Mouse (Mus musculus) brain, adult 2 months (tissue): ENCODE data around the gene Snap25.

Experiments
- DNase-seq: peaks from one replicate; pipeline ENCODE4 v3.0.0; 2011; ENCODE audit warnings: low read depth, low spot score

The Snap25 gene

DNA sequence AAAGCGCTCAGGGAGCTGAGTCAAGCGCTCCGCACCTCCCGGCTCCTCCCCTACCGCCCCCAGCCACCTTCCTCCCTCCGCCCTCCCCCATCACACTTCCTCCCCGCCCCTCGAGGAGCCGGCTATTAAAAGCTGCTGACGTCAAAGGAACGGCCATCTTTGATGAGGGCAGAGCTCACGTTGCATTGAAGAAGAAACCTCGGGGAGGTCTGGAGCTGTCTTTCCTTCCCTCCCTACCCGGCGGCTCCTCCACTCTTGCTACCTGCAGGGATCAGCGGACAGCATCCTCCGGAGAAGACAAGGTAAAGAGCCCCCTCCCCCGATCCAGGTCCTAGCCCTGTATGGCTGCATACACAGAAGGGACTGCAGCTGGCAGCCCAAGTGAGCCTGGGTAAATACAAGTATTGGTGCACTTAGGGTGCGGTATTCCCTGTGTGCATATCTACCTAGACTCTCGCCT is at the start of gene Snap25:
Gene Snap25, plus strand, starts transcription at position 155 of the 460 bp plus-strand sequence.
- peak; percentile 99 for DNase-seq

DNA sequence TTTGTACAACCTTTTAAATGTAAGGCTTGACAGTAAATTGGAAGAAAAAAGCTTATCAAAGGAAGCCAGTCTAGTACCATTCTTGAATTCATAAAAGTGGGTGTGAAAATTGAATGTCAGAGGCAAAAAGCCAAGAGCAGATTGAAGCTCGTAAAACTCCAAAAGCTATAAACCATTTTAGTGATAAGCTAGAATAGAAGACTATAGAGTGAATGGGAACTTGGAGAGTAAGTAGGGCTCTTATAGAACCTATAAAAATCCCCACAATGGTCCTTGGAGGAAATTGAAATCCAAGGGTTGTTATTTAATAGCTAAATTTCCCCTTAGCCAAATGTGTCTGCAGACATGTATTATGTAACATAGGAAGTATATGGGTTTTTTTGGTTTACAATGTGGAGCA is 46.3 kb upstream of the Snap25 start:
- peak; percentile 70 for DNase-seq

DNA sequence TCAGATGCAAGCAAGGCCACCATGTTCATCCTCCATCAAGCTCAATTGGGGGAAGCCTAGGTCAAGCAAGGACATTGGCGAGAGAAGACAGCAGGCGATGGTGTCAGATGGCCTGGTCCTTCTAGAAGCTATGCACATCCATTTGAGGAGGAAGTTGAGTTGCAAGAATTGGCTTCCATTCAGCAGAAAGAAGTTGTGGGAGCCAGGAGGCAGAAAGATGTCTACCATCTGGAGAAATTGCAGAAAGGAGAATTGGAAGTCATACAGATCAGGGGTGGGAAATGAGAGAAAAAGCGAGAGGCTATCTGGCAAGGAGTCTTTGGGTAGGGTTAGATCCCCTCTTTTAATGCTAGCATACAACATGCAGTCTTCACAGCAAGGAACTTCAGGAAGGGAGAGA is 44.1 kb upstream of the Snap25 start:
- DNase-seq = peak; percentile 85

DNA sequence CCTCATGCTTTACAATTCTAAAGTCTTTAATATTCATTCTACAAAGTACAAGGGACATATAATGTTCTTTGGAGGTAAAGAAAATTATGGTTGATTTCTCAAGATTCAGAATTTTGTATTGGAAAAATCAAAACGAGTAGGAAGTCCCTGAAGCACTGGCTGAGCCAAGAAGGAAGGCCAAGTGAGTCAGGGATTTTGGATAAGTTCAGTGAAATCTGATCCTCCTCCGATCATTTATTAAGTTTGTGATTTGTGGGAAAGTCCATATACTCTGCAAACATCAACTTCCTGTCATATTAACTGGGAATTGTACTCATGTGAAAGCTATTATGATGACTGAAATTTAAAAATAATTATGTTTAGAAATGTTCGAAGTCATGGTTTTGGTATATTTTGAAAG is 43.6 kb upstream of the Snap25 start:
- no peak for DNase-seq

DNA sequence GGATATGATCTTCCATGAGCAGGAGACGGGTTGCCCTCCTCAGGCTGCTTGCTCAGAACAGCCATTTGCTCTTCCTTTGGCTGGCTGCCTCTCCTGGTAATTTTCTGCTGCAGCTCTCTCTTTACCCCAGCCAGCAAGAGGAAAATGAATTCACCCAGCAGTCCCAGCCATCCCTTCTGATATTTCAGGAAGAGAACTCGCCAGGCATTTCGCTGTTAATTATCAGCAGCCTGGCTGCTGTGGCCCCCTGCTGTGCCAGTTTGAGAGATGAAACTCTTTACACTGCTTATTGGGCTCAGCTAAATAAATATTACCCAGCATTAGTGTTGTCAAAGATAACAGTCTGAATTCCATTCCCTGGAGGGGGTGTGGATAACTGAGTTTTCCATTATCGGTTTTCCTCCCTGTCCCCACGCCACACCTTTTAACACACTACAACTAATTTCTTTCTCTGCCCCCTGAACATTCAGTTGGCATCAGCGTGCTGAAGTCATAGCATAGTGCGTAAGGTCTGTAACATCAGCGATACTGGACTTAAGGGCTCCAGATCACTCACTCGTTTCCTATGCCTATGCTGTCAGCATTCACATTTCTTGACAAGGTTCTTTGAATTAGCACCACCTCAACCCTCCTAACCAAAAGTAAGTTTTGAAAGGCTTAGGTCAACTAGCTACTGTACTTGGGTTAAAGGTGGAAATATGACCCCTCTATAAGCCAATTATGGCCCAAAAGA is 42.5 kb upstream of the Snap25 start:
- DNase-seq = peak; percentile 96

DNA sequence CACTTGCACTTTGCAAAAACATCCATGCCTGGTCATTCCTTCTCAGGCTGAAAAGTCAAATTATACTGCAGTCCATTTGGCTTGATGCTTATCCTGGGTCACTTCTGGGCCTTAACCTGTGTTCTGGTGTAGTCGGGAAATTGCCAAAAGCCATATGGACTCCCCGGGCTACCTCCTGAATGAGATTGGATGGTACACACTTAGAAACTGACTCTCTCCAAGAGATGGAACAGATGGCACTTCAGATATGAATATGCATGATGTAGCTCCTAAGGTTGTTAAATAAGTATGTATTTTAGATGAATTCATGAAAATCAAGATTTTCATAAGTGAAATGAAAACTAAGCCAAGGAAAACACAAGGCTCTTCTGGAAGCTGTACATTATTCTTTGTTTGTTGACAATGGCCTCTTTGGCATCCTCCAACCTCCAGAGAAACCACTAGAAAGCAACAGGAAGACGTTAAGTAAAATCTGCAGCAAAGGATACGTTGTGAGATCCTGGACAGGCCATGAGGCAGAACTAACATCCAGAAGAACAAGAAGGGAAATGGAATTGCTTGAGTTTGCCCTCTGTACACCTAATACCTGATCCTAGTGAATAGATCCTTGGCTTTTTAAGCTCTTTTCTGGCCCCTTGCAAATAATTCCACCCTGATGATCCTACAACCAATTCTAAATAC is 39.0 kb upstream of the Snap25 start:
- peak; percentile 98 for DNase-seq

DNA sequence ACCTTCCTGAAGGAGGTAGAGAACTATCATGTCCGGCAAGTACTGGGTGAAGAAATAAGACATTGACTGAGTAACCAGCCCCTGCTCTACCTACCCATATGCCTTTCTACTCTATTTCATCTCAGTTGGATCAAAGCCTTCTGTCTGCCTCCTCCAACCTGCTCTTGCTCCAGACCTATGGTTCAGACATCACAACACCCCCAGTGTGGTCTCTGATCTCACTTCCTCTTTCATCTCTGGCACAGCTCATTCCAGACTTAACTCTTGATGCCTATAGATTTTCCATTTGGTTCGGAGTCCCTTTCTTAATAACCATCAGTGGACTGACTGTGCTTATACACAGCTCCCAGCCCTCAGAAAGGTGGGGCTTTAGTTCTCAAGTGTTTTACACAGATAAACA is 37.1 kb upstream of the Snap25 start:
- no peak for DNase-seq

DNA sequence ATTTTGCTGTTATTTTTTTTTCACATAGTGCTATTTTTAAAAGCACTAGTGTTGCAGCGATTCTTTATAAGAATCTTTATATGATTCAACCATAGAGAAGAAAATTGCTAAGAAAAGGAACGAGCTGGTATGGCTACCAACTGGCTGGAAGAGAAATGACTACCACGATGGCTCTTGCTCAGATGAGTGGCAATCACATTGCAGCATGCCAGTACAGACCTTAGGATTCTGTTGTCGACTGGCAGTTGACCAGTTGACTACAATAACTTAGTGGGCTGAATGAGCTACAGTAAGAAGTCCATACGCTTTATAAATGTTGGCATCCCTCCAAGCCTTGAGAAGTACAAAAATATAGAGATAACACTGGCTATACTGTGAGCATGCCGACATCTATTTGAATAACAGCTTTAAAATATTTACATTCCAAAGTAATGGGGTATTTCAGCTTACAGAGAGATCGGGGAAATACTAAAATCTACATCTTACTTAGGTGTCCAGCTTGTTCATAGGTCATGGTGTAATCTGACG is 36.3 kb upstream of the Snap25 start:
- DNase-seq = no peak

DNA sequence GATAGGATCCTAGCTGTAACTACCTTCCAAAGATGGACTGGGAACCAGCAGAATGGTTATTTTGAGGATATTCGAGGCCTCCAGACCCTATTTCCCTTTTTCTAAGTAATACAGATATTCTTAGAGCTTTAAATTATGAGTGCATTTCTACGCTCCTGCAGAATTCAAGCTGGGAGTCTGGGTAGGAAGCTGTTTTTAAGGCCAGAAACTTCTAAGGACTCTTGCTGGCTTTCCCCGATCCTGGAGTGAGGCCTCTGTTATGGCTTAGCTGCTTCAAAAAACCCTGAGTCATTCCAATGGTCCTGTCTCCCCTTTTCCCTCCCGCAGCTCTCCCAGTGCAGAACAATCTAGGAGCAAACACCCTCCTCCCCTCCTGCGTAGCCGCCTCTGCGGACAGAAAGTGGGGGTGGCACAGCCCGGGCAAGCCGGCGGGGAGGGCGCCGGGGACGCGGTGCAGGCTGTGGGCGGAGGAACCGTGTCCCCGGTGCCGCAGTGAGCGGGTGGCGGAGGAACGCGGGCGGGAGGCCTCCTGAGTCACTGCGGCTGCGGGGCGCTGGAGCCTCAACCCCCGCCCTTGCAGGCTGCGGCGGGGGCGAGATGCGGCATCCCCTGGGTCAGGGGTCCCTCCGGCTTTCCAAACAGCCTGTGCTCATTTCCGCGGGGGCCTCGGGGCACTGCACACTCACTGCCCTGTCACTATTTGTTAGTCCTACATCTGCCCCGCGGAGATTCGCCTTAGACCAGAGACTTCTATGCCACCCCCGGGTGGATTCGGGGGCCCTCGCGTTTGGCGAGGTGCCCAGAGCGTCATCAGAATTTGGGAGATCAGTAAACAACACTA is 34.7 kb upstream of the Snap25 start:
- DNase-seq = peak; percentile 96

DNA sequence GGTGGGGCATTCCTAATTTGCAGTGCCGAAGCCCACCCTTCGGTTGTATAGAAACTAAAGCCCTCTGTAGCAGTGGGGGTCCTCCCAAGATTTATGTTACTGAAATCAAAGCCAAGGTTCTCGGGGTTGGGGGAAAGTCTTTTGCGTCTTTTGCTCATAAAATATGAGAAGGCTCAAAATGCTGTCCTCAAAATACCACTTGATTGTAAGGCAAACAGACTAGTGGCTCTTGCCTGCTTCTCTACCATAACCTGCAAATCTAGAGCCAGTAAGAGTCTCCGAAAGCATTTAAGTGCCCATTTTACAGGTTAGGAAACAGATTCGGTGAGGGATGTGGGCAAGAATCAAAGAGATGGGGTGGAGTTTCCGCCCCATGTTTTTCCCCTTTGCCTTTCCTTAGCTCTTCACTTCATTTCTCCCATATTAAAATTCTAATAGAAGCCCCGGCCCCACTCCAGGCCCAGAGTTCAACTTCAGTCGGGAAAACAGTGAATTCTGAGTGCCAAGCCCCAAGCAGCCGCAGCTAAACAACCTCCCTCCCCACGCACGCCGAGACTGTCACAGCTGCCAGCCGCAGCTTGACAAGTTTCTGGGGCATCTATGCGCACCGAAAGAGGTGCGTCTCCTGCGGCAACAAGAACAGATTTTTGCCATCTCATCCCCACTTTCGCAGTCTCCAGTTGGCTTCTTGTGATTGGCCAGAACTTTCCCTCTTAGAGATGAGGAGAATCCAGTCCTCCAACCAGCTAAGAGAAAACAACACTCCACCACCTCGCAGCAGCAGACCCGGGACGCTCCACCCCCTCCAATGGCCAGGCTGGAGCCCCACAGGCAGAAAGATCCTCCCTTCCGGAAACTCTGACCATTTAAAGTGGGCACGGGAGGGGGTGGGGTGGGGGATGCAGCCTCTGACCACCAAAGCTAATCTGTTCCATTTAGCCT is 33.7 kb upstream of the Snap25 start:
- DNase-seq = peak; percentile 98

DNA sequence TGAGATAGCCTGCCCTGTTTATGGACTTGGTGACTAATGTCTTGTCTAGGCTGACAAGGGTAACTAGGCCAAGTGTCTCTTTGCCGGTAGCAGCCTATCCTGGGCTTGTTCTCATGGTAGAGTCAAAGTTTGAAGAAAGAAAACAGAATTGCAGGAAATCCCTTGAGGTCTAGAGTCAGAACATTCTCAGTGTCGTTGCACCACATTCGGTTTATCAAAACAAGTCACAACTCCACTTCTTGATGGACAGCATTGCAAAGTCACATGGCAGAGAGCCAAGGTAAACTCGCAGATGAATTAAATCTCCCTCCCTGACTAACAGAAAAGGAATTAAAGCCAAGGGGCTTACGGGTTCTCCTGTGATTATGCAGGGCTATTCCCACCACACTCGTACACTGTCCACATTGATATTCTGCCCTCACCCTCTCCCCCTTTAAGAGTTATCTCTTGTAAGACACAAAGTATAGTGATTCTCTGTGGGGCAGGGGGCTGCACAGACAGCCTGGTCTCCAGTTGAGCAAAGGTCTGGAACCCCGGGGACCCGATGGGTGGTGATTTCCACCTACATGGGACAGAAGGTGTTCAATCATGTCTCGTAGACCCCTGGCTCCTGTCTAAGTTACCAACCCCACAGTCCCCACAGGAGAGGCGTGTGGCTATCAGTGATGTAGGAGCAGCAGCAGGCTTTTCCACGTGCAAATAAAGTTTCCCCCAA is 30.9 kb upstream of the Snap25 start:
- no peak for DNase-seq

DNA sequence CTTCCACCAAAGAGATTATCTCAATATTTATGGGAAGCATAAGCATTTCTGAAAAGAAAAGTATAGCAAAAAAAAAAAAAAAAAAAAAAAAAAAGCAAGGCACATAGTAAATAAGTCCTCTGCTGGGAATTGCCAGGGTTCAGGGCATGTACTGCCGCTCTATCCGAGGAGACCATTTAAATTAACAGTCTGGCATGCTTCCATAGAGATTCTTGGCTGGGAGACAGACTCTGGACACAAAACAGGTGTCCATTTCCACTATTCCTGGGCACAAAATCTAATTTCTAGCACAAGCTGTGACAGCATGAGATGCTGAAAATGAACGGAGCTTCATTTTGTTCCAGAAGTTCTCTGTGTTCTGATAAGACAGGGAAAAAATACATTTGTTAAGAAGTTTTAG is 27.1 kb upstream of the Snap25 start:
- DNase-seq = peak; percentile 98

DNA sequence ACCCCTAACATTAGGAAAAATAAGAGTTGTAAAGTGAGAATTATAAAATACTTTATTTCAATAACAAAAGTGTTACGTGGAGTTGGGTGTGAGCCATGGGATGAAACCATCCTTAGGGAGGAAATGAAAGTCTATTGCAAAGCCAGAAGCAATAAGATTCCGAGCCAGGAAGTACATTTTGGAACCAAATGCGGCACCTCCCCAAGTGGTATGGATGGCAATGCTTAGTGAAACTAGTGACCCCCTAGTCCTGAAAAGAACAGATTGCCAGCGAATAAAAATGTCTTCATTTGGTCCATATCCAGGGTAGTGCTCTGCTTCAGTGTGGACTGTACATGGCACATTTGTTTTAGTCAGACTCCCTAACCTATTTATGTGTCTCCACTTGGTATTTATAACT is 25.9 kb upstream of the Snap25 start:
- DNase-seq = peak; percentile 56

DNA sequence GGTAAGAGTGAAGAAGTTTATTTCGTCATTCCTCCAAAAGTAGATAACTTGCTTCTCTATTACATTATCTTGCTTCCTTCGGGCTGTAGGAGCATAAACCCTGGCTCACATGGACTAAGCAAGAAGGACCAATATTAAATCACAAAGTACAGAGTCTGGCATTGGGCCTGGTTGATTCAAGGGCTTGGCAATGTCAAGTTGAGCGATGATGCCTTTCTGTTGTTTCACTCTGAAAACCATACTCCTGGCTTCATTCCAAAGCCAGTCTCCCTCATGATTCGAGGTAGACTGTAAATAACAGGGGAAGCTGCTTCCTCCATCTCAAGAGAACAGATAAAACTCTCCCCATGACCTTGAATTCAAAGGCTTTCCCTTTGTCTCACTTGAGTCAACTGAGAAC is 23.8 kb upstream of the Snap25 start:
- peak; percentile 53 for DNase-seq

DNA sequence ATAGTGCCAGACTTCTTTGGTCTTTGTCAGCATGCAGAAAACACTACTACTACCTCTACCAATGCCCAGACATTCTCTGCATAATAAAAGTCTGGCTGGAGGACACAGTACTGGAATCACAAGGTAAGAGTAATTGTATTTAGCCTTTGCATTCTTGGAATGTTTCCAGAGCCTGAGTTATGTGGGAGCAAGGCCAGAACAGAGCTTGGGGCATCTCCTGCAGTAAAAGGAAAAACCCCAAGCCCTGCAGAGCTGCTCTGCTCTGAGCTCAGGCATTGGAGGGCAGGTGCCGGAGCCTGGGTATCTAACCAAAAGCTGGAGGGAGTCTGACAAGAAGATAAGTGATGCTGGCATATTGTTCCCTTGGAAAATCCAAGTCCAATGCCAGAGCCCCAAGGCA is 21.6 kb upstream of the Snap25 start:
- DNase-seq = peak; percentile 61

DNA sequence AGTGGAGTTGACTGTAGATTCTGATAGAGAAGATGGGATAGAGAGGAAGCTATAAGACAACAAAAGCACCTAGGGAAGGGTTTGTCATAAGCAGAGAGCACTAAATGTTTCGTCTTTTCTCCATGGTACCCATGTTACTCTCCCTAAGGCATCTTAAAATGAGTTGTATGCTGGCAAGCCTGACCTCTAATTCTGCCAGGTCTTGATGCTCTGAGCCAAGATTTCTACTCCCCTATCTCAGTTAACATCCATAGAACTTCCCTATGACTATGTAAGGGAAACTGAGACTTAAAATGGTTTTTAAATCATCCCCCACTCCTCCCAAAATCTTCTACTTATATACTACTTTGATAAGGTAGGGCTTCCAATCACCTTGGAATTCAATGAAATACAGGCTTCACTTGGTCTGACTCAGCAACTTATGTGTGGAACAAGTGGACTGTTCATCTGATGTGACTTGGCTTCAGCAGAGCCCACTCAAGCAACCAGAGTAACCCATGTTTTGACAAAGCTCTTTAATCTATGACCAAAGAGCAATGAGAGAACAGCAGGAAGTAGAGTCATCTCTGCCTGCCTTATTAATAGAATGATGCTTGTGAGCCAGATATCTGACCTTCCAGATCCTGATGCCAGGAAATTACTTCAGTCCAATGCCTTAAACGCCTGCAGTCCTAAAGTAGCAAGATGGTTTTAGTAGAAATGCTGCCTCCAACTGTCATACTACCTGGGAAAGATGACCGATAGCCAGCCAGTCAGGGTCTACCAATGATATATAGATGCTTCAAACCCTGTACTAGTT is 13.6 kb upstream of the Snap25 start:
- DNase-seq = peak; percentile 94

DNA sequence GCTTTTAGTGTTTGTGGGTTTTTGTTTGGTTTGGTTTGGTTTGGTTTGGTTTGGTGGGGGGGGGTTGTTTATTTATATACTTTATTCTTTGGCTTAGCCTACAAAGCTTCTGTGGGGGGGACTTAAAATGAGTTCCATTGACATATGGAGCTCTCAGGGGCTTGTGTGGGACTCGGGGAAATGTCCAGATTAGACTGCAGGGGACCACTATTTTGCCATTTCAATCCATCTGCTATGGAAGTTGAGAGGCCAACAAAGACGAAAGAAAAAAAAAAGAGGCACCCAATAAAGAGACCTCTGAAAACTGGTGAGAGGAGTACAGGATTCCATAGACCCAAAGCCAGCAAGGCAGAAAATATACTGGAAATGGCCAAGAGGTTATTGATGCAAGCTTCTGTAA is 9.9 kb upstream of the Snap25 start:
- peak; percentile 97 for DNase-seq

DNA sequence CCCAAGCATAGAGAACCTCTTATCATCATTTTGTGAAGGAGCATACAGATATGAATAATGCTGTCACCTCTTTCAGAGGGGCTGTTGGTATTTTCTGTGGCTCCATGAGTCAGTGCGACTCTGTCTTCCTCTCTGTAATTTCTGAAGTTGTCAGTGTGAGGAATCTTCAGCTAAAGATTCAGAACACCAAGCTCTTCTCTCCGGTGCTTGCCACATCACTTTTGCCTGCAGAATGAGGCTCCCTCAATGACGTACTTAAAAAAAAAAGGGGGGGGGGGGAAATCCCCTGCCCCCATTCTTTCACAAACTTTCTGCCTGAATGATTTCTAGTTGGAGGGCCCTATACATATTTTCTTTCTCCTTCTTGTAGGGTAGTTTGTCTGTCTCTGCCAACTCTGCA is 2.1 kb upstream of the Snap25 start:
- peak; percentile 55 for DNase-seq

DNA sequence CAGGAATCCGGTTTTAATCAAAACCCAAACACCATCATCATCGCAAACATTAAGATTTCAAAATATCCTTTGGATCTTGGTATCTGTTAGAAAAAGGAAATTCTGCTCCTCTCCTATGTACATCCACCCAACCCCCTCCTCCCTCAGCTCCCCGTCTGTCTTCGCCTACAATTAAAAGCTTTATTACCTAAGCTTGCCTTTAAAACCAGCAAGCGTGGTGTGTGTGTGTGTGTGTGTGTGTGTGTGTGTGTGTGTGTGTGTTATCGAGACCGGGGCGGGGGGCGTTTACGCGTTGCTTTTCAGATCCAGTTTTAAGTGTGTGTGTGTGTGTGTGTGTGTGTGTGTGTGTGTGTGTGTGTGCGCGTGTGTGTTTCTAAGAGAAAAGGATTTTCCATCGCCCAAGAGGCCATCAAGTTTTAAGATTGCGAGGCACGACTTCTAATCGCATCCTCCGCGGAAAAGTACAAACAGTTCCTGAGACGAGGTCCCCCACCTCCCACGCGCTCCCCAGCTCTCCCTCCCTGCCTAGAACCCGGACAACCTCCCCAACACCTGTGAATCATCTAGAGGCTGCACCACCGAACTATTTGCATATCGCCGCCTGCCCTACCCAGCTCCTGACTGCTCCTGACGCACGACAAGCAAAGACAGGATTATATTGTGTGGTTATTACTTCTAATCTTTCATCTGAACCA is 1.4 kb upstream of the Snap25 start:
- DNase-seq = peak; percentile 96
